In the genomic region with DNA sequence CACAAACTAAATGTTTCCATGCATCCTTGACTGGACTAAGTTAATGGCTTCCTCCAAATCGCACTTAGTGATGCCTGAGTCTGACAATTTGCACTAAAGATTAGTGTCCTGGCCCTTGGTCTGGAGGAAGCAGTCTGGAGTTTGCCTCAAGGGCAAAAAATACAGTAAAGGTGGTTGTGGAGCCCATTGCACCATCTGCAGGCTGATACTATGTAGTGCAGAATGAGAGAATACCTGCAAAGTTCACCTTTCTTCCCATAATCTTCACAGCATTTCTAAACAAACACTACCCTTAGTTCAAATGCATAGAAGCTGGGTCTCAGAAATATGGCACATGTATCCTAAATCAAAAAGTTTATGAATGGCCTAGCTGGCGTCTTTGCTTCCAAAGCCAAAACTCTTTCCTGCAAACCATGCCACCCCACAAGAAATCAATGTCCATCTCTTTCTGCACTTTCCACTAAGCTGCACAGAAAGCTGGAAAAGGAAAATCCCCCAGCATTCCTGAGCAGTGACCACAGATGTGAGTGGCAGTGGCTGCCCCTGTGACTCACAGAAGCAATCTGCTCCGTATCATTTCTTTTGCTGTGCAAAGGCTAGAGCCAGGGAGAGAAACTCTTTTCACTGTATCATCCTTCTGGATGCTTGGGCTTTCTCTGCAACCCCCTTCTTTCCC, we compare ENCODE assay signal across 13 mouse cellular contexts. TPM values are rescaled to one million over a fixed set of nuclear protein-coding genes. Genes with fewer than 3 reads are reported as not detected.
A peak's percentile ranks its signal among the peaks of the same experiment; 100 is the strongest.
DNase-seq lines count a peak whose midpoint lies in the region; ATAC-seq and TF ChIP-seq lines count a peak whose summit lies in the region.
"Had no signal": no experiment of that assay in that cellular context is flagged by ENCODE, and none has a peak within 500 bp of the region (broad histone marks: within the 10 kb centered on the region; RNA-seq: fewer than 3 reads in every experiment).

No protein-coding gene starts in this region.

- peak; percentile 69 for TF ChIP-seq CTCF in liver, postnatal 0 days (IDR thresholded peaks at IDR 0.05; ENCODE audit: low read depth)

- DNase-seq in embryo, embryonic 10.5 days (ENCODE audit: low spot score), result peak; percentile 16
- no peak for DNase-seq in embryo, embryonic 10 days (ENCODE audit: low spot score)
- no peak for DNase-seq in liver, postnatal 0 days
- no peak for DNase-seq in liver, embryonic 11.5 days (ENCODE audit: low spot score)
- peak; percentile 57 for DNase-seq in Muller cell, postnatal 12 days (ENCODE audit: inconsistent ontology term)
- DNase-seq in natural killer cell, adult 2 months (ENCODE audit: low spot score in 2 of 2), result peak; percentile 30 to 43
- no peak for DNase-seq in cerebellum, adult 9-11 months
- DNase-seq in limb, embryonic 10.5 days (ENCODE audit: low spot score), result no peak
- DNase-seq: lung, postnatal 10 days had no signal

- no peaks in the 10 kb centered on the region for H3K4me1 ChIP-seq in liver, postnatal 0 days (ENCODE audit: insufficient read depth)
- H3K4me1 ChIP-seq in liver, embryonic 11.5 days (replicated peaks; ENCODE audit: control insufficient read depth, insufficient read depth, low read length), result no peaks in the 10 kb centered on the region
- H3K4me1 ChIP-seq in limb, embryonic 10.5 days, result no peaks in the 10 kb centered on the region
- H3K4me1 ChIP-seq: embryonic facial prominence, embryonic 13.5 days; heart, embryonic 15.5 days; neural tube, embryonic 12.5 days had no signal

- no peaks in the 10 kb centered on the region for H3K9me3 ChIP-seq in liver, postnatal 0 days (ENCODE audit: low read length)
- no peaks in the 10 kb centered on the region for H3K9me3 ChIP-seq in liver, embryonic 11.5 days (ENCODE audit: control insufficient read depth, low read length)
- H3K9me3 ChIP-seq in limb, embryonic 10.5 days (replicated peaks), result no peaks in the 10 kb centered on the region
- H3K9me3 ChIP-seq: heart, embryonic 15.5 days; neural tube, embryonic 12.5 days had no signal

- H3K4me2 ChIP-seq in liver, postnatal 0 days (ENCODE audit: low read depth, low read length), result no peak overlapping the region
- H3K4me2 ChIP-seq in liver, embryonic 11.5 days, result no peak overlapping the region
- H3K4me2 ChIP-seq: embryonic facial prominence, embryonic 13.5 days; heart, embryonic 15.5 days; neural tube, embryonic 12.5 days had no signal

- H3K27me3 ChIP-seq in liver, postnatal 0 days (ENCODE audit: insufficient read depth, low read length), result no peaks in the 10 kb centered on the region
- no peaks in the 10 kb centered on the region for H3K27me3 ChIP-seq in liver, embryonic 11.5 days (replicated peaks; ENCODE audit: control insufficient read depth, insufficient read depth, low read length)
- H3K27me3 ChIP-seq in limb, embryonic 10.5 days (ENCODE audit: low read depth, poor library complexity, severe bottlenecking), result no peaks in the 10 kb centered on the region
- H3K27me3 ChIP-seq: embryonic facial prominence, embryonic 13.5 days; heart, embryonic 15.5 days; neural tube, embryonic 12.5 days had no signal

- no peak overlapping the region for H3K4me3 ChIP-seq in liver, postnatal 0 days (ENCODE audit: low read depth, low read length)
- H3K4me3 ChIP-seq in liver, embryonic 11.5 days (ENCODE audit: low read depth, low read length), result no peak overlapping the region
- no peak overlapping the region for H3K4me3 ChIP-seq in limb, embryonic 10.5 days
- H3K4me3 ChIP-seq: embryonic facial prominence, embryonic 13.5 days; heart, embryonic 15.5 days; neural tube, embryonic 12.5 days had no signal

- no peak overlapping the region for H3K9ac ChIP-seq in liver, postnatal 0 days (replicated peaks)
- no peak overlapping the region for H3K9ac ChIP-seq in liver, embryonic 11.5 days (ENCODE audit: low read depth, low read length)
- H3K9ac ChIP-seq: embryonic facial prominence, embryonic 13.5 days; heart, embryonic 15.5 days; neural tube, embryonic 12.5 days had no signal

- WGBS in liver, postnatal 0 days (ENCODE audit: insufficient replicate concordance), result 57% methylated on average over 3 of the region's 3 CpGs
- WGBS in liver, embryonic 11.5 days, result 57% methylated on average over 3 of the region's 3 CpGs
- 67% methylated on average over 3 of the region's 3 CpGs for WGBS in limb, embryonic 10.5 days

- H3K27ac ChIP-seq in liver, postnatal 0 days (ENCODE audit: low read depth), result no peak overlapping the region
- H3K27ac ChIP-seq in liver, embryonic 11.5 days (ENCODE audit: low read depth, low read length), result no peak overlapping the region
- H3K27ac ChIP-seq in limb, embryonic 10.5 days, result no peak overlapping the region
- H3K27ac ChIP-seq: embryonic facial prominence, embryonic 13.5 days; heart, embryonic 15.5 days; neural tube, embryonic 12.5 days had no signal

- H3K36me3 ChIP-seq in liver, postnatal 0 days (replicated peaks; ENCODE audit: insufficient read depth, low read length), result no peaks in the 10 kb centered on the region
- no peaks in the 10 kb centered on the region for H3K36me3 ChIP-seq in liver, embryonic 11.5 days (ENCODE audit: control insufficient read depth, insufficient read depth, low read length)
- H3K36me3 ChIP-seq in limb, embryonic 10.5 days, result no peaks in the 10 kb centered on the region
- H3K36me3 ChIP-seq: embryonic facial prominence, embryonic 13.5 days; heart, embryonic 15.5 days; neural tube, embryonic 12.5 days had no signal

- ATAC-seq in liver, postnatal 0 days, result no peak
- no peak for ATAC-seq in liver, embryonic 11.5 days (replicated peaks; ENCODE audit: low FRiP score)
- ATAC-seq: intestine, embryonic 16.5 days had no signal

- no peak for TF ChIP-seq EP300 in liver, postnatal 0 days (IDR thresholded peaks at IDR 0.05; ENCODE audit: low read depth)

RNA-seq across cellular contexts. Expression of a gene that starts 17.8 kb away (rescaled TPM):
- 108 and 117 TPM in 2 replicates for polyA plus RNA-seq in liver, postnatal 0 days (2015; fragmentation: Nextera tagmentation; extraction: Ambion mirVana)
- polyA plus RNA-seq in liver, embryonic 11.5 days (2014; fragmentation: Nextera tagmentation; extraction: Ambion mirVana), result 1.6 and 2.0 TPM in 2 replicates
- not detected in 2 replicates for polyA plus RNA-seq in limb, embryonic 10.5 days (2016; fragmentation: Nextera tagmentation; extraction: Ambion mirVana)
- polyA plus RNA-seq: embryonic facial prominence, embryonic 13.5 days; neural tube, embryonic 12.5 days had no signal

RNA-seq across cellular contexts. Expression of a gene that starts 20.1 kb away (rescaled TPM):
- polyA plus RNA-seq in liver, postnatal 0 days (2015; fragmentation: Nextera tagmentation; extraction: Ambion mirVana), result 0.38 and 0.76 TPM in 2 replicates
- not detected in 2 replicates for polyA plus RNA-seq in liver, embryonic 11.5 days (2014; fragmentation: Nextera tagmentation; extraction: Ambion mirVana)
- polyA plus RNA-seq in limb, embryonic 10.5 days (2016; fragmentation: Nextera tagmentation; extraction: Ambion mirVana), result not detected in 2 replicates
- polyA plus RNA-seq: embryonic facial prominence, embryonic 13.5 days; neural tube, embryonic 12.5 days had no signal

RNA-seq across cellular contexts. Expression of a gene that starts 24.6 kb away (rescaled TPM):
- polyA plus RNA-seq in liver, postnatal 0 days (2015; fragmentation: Nextera tagmentation; extraction: Ambion mirVana), result 5.6 and 6.0 TPM in 2 replicates
- 14.5 and 16.8 TPM in 2 replicates for polyA plus RNA-seq in liver, embryonic 11.5 days (2014; fragmentation: Nextera tagmentation; extraction: Ambion mirVana)
- 22.8 and 30.4 TPM in 2 replicates for polyA plus RNA-seq in limb, embryonic 10.5 days (2016; fragmentation: Nextera tagmentation; extraction: Ambion mirVana)

RNA-seq across cellular contexts. Expression of a gene that starts 25.1 kb away (rescaled TPM):
- polyA plus RNA-seq in liver, postnatal 0 days (2015; fragmentation: Nextera tagmentation; extraction: Ambion mirVana), result 42.1 and 42.6 TPM in 2 replicates
- polyA plus RNA-seq in liver, embryonic 11.5 days (2014; fragmentation: Nextera tagmentation; extraction: Ambion mirVana), result 7.1 and 7.2 TPM in 2 replicates
- polyA plus RNA-seq in limb, embryonic 10.5 days (2016; fragmentation: Nextera tagmentation; extraction: Ambion mirVana), result 0.30 TPM in 1 of 2 replicates, not detected in the other

Comparison
In these comparisons a context has a peak if more than half of its experiments do, and no peak if none do; other contexts are left out.
1. DNase-seq: peak in embryo, embryonic 10.5 days (single experiment), Muller cell, postnatal 12 days (single experiment) and natural killer cell, adult 2 months (2 of 2); none in embryo, embryonic 10 days (single experiment), liver, postnatal 0 days (single experiment), liver, embryonic 11.5 days (single experiment), cerebellum, adult 9-11 months (single experiment) and limb, embryonic 10.5 days (single experiment).
2. RNA of a gene that starts 17.8 kb away (polyA plus RNA-seq): 108 to 117 TPM in liver, postnatal 0 days; 1.6 to 2.0 TPM in liver, embryonic 11.5 days and not detected in limb, embryonic 10.5 days; every median in the first group is over 10 times any median in the second.